Mouse (Mus musculus) gonadal fat pad, adult 2 months (tissue): Measurements from ENCODE around the gene Sf3a2. TPM values are rescaled to one million over a fixed set of nuclear protein-coding genes. Genes with fewer than 3 reads are reported as not detected.
"Not testable (repeated sequence)": the region's sequence is repeated elsewhere in the genome, so short reads cannot be mapped to it uniquely, and the experiment has no call there.

ENCODE experiments used
- DNase-seq: peaks from one replicate; pipeline ENCODE4 v3.0.0-alpha.2; 2012; ENCODE audit warnings: low read depth
- polyA plus RNA-seq: library from polyadenylated mRNA; depleted of rRNA; stranded (reverse); fragments of >200 nt; gene quantifications from 2 replicates; pipeline ENCODE4 v1.2.3, GENCODE M21; 2012

The Sf3a2 gene
- polyA plus RNA-seq, 1 experiment = 20.1 TPM

DNA sequence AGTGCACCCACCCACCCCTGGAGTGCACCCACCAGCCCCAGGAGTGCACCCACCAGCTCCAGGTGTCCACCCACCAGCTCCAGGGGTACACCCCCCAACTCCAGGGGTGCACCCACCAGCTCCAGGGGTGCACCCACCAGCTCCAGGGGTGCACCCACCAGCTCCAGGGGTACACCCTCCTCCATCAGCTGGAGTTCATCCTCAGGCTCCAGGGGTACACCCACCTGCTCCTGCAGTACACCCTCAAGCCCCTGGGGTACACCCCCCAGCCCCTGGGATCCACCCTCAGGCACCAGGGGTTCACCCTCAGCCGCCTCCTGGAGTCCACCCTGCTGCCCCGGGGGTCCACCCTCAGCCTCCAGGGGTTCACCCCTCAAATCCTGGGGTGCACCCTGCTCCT, 6.3 kb downstream of the Sf3a2 start:
- DNase-seq = no peak

DNA sequence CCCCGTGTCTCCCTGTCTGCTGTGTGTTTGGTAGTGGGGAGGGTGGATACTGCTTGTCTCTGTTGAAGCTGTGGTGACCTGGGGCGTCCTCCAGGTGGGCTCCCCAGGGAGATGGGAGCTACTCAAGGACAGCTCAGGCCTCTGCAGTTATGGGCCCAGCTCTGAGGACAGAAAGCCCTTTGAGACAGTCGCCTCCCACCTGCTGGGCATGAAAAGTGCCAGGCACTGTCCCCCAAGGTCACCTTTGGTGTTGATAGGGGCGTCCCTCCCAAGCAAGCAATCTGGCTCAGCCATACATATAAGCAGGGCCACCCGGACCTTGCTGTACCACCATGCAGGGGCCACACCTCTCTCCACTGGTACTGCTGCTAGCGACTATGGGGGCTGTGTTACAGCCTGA, 6.9 kb downstream of the Sf3a2 start, which contains the start of gene Amh:
Amh (plus strand) TSS at position 328 of the 400 bp plus-strand sequence.
- DNase-seq = no peak

DNA sequence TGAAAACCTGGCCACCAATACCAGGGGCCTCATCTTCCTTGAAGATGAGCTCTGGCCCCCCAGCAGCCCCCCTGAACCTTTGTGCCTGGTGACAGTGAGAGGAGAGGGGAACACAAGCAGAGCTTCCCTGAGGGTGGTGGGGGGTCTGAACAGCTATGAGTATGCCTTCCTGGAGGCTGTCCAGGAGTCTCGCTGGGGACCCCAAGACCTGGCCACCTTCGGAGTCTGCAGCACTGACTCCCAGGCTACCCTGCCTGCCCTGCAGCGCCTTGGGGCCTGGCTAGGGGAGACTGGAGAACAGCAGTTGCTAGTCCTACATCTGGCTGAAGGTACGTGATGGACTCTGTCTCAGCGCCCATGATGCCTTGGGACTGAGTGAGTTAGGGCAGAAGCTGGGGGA, 7.3 kb downstream of the Sf3a2 start:
- DNase-seq = no peak

DNA sequence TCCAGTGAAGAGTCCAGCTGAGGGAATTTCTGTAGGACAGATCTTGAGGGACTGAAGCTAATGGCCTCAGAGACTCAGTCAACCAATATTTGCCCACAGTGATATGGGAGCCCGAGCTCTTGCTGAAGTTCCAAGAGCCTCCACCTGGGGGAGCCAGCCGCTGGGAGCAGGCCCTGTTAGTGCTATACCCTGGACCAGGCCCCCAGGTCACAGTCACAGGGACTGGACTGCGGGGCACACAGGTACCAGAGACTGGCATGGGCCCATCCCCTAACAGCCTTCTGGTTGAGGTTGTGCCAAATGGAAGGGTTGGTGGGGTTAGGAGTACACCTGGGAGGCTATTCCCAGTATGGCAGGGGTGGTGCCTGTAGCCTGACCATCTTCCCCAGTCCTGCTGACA, 7.9 kb downstream of the Sf3a2 start:
- no peak for DNase-seq

DNA sequence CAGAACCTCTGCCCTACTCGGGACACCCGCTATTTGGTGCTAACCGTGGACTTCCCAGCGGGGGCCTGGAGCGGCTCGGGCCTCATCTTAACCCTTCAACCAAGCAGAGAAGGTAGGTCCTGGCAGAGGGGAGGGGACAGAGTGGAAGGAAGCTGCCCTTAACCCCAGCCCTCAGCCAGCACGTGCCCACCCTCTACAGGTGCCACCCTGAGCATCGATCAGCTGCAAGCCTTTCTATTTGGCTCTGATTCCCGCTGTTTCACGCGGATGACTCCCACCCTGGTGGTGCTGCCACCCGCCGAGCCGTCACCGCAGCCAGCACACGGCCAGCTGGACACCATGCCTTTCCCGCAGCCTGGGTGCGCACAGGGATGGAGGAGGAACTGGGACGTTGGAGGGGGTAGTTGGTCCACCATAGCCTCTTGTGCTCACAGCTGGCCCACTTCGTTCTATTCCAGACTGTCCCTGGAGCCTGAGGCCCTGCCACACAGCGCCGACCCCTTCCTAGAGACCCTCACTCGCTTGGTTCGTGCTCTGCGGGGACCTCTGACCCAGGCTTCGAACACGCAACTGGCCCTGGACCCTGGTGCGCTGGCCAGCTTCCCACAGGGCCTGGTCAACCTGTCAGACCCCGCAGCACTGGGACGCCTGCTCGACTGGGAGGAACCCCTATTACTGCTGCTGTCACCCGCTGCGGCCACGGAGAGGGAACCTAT, 8.5 kb downstream of the Sf3a2 start:
- DNase-seq = no peak

DNA sequence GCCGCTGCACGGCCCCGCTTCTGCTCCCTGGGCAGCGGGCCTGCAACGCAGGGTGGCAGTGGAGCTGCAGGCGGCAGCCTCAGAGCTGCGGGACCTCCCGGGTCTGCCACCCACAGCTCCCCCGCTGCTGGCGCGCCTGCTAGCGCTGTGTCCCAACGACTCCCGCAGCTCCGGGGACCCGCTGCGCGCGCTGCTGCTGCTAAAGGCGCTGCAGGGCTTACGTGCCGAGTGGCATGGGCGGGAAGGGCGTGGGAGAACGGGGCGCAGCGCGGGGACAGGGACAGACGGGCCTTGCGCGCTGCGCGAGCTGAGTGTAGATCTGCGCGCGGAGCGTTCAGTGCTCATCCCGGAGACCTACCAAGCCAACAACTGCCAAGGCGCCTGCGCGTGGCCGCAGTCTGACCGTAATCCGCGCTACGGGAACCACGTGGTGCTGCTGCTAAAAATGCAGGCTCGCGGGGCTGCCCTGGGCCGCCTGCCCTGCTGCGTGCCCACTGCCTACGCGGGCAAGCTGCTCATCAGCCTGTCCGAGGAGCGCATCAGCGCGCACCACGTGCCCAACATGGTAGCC, 9.1 kb downstream of the Sf3a2 start:
- DNase-seq = no peak

DNA sequence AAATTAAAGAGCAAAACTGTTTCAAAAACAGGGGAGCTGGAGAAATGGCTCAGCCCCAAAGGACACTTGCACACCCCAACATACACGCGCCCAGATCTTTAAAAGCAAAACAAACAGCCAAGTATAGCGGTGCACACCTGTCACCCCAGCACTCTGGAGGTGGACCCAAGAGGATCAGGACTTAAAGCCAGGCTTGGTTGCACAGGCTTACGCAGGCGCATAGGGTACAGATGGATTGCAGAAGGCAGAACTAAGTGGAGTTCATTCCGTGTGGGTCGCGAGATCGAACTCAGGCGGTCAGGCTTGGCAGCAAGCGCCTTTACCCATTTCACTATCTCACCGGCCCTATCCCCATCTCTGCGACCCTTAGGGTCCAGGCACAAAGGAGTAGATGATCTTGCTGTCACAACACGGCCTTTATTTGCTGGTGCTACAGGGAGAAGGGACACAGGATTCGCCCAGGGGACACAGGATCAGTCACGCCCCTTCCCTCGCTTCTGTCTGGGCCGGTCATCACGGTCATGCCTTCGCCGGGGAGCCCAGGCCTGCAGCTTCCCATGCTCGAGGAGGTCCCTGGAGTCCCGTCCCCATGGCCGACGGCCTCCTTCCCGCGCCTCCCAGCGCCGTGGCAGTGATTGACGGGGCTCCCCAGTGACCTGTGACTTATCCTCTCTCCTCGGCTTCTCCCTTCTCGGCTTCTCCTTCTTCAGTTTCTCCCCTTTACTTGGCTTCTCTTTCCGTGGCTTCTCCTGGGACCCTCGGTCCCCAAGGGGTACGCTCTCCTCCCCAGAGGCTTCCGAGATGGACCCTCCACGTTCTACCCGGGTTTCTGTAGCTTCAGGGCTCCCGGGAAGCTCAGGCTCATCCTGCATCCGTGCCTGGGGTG, 10.3 kb downstream of the Sf3a2 start:
- no peak for DNase-seq

DNA sequence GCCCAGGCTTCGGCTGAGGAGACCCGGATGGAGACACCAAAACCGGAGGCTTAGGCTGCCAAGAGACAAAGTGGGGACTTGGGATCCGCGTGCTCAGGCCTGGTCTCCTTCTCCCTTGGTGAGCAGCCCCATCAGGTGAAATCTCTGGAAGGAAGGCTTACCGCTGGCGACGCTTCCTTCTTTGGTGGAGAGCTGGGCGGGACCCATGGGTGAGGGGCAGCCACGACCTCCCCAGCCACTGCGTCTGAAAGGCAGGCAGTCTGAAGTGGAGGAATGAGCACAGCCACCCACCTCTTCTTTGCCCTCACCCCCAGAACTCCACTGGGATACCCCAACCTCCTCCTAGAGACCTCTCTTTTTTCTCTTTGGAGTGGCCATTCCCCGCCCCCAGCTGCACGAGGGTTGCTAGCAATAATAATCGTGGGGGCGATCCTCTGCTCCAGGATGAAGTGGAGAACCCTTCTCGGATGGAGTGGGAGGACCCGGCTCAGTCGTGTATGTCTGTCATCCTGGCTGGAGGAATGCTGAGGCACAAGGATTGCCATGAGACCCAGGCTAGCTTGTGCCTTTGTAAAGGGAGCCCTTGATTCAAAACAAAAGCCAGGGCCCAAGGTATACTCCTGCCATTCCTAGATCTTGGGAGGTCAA, 11.1 kb downstream of the Sf3a2 start:
- DNase-seq = no peak

DNA sequence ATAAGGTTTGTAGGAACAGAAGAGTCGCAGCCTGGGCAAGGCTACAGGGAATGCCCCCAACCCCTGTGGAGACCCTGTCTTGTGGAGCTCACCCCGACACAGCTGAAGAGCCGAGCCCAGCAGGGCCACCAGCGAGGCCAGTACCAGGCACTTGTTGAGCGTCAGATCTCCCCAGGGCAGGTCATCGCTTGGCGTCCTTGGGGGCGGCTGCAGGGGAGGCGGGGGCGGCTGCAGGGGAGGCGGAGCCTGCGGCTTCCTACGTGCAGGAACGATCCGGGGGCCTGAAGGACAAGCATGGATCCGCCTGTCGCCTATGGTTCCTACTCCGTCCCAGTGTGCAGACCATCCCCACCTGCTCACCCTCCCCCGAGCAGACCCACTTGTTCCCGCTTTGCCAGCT, 12.1 kb downstream of the Sf3a2 start:
- no peak for DNase-seq

DNA sequence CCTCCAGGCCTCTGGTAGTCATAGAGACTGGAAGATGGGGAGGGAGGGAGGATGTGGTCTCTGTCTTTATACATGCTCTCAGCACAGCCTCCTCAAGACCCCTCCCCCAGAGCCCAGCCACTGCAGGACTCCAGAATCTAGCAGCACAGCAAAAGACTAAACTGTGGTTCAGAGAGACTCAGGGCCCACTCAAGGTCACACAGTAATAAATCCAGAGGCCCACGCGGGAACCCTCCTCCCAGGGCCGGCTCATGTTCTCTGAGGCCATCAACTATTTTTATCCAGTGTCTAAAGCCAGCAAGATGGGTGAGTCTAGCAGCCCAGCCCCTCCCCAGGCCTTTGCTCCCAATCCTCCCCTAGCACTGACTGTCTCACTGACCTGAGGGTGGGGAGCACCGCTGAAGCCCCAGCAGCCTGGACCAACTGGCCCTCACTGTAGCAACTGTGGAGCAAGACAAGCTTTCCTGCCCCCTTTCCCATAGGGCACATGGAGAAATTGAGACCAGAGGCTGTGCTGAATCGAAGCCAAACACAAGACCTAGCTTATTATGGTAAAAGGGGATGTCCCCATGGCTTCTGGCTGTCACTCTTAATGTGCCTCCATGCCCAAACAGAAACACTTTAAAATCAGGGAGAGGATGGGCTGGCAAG, 14.5 kb downstream of the Sf3a2 start:
- DNase-seq = no peak

DNA sequence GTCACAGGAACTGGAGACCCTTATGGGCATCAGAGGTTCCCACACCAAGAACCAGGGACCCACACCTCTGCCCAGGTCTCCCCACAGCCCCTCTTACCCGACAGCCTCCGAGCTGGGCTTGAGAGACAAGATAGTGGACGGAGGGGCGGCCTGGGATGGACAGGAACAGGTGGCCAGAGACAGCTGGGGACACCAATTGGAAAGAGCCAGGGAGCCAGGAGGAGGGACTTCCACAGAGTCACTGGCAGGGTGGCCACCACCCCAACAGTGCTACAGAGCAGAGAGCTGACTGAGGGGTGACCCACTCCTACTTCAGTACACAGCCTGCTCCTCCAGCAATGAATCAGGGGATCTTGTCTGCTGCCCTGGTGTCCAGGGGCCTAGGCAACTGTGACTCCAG, 15.4 kb downstream of the Sf3a2 start, which contains the start of gene Jsrp1:
Jsrp1 (minus strand) TSS at position 133 of the 400 bp plus-strand sequence.
- DNase-seq = no peak

DNA sequence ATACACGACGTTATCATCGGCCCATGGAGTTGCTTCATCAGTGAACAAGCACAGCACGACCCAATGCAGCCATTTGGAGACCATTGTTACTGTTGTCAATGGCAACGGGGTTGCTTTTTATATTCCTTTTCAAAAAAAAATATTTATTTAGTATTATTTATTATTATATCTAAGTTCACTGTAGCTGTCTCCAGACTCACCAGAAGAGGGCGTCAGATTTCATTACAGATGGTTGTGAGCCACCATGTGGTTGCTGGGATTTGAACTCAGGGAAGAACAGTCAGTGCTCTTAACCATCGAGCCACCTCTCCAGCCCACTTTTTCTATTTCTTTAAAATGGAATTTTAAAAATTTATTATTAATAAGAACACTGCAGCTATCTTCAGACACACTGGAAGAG, 16.8 kb downstream of the Sf3a2 start:
- DNase-seq = no peak

DNA sequence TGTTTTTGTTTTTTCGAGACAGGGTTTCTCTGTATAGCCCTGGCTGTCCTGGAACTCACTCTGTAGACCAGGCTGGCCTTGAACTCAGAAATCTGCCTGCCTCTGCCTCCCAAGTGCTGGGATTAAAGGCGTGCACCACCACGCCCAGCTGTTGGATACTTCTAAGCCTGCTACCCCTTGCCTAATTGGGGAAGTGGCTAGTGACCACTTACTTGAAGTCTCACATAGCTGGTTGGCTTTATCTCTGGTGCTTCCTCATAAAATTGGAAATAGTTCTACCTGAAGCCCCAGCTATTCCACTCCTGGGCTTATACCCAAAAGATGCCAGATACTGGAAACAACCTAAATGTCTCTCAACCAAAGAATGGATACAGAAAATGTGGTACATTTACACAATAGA, 18.3 kb downstream of the Sf3a2 start:
- not testable (repeated sequence) for DNase-seq

DNA sequence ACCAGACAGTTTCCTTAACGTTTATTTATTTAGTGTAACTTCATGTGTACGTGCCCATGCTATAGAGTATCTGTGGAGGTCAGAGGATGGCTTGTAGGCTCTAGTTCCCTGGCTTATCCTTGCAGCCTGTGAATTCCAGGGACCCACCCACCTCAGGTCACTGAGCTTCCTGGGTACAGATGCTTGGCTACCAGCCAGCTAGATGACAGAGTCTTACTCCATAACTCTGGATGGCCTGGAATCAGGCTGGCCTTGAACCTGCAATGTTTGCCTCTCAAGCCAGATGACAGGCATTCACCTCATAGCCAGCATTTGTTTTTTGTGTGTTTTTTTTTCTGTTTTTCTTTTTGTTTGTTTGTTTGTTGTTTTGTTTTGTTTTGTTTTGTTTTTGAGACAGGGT, 19.2 kb downstream of the Sf3a2 start:
- DNase-seq = no peak

DNA sequence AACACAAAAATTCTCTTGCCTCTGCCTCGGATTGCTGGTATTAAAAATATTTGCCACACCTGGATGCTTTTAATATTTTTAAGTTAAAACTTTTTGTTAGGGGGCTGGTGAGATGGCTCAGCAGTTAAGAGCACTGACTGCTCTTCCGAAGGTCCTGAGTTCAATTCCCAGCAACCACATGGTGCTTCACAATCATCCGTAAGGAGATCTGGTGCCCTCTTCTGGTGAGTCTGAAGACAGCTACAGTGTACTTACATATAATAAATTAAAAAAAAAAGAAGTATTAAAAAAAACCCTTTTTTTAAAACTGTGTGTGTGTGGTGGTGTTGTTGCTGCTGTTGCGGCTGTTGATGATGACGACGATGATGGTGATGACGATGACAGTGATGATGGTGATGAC, 20.0 kb downstream of the Sf3a2 start:
- DNase-seq = not testable (repeated sequence)

DNA sequence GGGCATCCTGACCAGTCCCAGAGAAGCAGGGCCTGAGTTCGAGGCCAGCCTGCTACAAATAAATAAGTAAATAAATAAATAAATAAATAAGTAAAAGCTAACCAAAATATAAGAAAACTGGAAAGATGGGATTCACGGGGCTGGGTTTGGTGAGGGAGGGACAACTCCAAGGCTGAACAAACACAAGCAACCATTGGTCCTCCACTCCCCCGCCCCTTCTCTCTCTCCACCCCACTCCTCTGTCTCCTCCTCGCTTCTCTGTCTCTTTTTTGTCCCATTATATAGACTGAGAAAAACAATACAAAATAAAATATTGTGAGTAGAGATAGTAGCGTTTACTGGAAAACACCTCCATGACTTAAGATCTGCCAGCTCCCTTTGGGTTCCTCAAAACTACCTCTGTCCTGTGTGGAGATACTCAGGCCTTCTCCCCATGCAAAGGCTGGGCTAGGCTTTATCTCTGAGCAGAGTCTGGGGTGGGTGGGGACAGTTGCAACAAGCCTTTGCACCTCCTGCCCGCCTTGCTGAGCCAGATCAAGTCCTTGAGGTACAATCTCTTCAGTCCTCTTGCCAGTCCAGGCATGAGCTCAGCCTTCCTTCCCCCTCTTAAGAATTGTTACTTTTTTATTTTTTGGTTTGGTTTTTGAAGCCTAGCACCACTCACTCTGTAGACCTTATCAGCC, 20.7 kb downstream of the Sf3a2 start:
- DNase-seq = no peak

DNA sequence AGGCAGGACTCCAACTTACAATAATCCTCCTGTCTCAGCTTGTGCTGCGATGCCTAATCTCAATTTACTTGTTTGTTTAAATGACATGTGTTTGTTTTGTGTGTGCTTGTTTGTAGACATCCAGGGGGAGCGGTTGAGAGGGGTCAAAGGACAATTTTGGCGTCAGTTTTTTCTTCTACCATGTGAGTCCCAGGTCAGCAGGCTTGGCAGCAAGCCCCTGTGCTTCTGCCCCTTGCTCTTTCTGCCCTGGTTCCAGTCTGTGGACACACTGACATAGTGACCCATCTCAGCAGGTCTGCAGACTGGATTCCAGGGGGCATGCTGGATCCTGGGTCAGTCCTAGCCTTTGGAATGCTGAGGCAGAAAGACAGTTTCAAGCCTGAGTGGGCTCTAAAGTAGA, 21.4 kb downstream of the Sf3a2 start:
- no peak for DNase-seq

DNA sequence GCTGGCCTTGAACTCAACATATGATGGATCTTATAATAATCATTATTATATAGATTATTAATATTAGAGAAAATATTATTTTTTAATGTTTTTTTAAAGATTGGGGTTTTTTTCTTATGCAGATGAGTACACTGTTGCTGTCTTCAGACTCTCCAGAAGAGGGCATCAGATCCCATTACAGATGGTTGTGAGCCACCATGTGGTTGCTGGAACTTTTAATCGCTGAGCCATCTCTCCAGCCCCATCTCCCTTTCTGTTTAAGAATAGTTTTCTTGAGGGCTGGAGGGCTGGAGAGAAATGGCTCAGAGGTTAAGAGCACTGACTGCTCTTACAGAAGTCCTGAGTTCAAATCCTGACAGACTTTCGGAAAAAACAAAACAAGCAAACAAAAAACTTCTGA, 24.0 kb downstream of the Sf3a2 start:
- DNase-seq = no peak

DNA sequence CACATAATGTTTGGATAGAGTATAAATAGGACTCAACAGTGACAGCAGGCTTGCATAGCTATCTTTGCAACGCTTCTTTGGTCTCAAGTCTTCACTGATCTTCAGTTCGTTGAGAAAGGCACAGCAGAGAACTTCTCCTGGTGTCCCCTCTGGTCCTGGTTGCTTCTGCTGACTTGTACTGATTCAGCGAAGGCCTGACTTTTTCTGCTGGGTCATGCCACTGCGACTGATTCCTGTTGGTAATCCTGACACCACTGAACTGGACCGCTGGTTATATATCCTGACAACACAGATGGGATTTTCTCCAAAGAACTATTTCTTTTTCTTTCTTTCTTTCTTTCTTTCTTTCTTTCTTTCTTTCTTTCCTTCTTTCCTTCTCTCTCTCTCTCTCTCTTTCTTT, 24.5 kb downstream of the Sf3a2 start:
- DNase-seq = no peak

DNA sequence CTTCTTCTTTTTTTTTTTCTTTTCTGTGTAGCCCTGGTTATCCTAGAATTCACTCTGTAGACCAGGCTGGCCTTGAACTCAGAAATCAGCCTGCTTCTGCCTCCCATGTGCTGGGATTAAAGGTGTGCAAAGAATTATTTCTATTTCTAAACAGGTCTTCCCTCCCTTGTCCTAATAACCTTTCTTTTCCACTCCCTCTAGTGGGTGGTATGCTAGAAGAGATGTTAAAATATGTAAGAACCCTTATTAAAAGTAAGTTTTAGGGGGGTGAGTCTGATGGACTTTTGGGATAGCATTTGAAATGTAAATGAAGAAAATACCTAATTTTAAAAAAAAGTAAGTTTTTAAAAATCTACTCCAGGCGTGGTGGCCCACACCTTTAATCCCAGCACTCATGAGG, 25.3 kb downstream of the Sf3a2 start:
- DNase-seq = no peak
